Comparison of ENCODE assay signal across 8 mouse cellular contexts in the genomic region with DNA sequence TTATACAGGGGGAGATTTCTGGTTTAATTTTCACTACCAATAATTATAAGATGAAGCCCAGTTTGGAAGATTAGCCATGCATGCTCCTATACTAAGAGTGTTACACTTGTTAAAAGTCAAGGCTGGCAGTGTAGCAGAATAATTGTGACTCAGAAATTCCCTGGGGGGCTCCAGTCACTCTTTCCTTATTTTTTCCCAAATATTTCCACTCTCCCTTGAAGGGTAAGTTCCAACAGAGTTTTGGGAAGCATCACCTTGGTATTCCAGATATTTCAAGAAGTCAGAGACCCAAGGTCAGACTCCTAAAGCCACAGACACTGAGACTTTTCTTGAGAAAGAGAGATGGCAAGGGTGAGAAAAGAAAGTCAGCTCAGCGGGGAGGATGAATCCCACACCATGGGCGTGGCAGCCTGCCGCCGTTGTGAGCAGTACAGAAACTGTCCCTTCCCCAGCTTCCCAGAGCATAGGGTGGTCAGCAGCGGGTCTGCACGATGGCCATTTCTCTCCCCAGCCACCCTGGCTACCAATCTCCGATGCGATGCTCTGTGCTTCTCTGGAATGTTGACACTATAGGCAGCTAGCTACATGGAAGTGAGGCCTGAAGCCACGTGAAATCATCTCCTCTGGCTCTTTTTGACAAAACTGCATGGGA. TPM values are rescaled to one million over a fixed set of nuclear protein-coding genes. Genes with fewer than 3 reads are reported as not detected.
DNase-seq lines count a peak whose midpoint lies in the region; ATAC-seq and TF ChIP-seq lines count a peak whose summit lies in the region.

No protein-coding gene starts in this region.

- peak overlapping the region; percentile 53 for H3K4me2 ChIP-seq in lung, embryonic 15.5 days
- H3K4me2 ChIP-seq in heart, embryonic 16.5 days (ENCODE audit: low read depth, low read length): peak overlapping the region; percentile 63
- H3K4me2 ChIP-seq in liver, embryonic 16.5 days (ENCODE audit: low read depth, low read length): peak overlapping the region; percentile 32; the same call in 1 of the 2 replicates

- H3K27ac ChIP-seq in lung, embryonic 15.5 days: peak overlapping the region; percentile 42
- peak overlapping the region; percentile 98 for H3K27ac ChIP-seq in bone marrow macrophage, adult 2 months (ENCODE audit: insufficient read depth, low read depth, low read length)
- H3K27ac ChIP-seq in heart, embryonic 16.5 days (ENCODE audit: low read length): peak overlapping the region; percentile 85
- H3K27ac ChIP-seq in liver, embryonic 16.5 days (ENCODE audit: low read length): no peak overlapping the region

- 4% methylated on average over 9 of the region's 9 CpGs for WGBS in lung, embryonic 15.5 days
- 17% methylated on average over 9 of the region's 9 CpGs for WGBS in heart, embryonic 16.5 days
- WGBS in liver, embryonic 16.5 days (ENCODE audit: insufficient replicate concordance): 8% methylated on average over 9 of the region's 9 CpGs

- no peak for DNase-seq in lung, postnatal 14 days
- no peak for DNase-seq in adrenal gland, postnatal 10 days
- no peak for DNase-seq in adrenal gland, adult 18-20 months (ENCODE audit: low spot score in 2 of 2)
- no peak for DNase-seq in left cerebral cortex, adult 9 months (ENCODE audit: low spot score in 2 of 2)

- no peak overlapping the region for H3K9ac ChIP-seq in lung, embryonic 15.5 days
- no peak overlapping the region; the same call in 1 of the 2 replicates for H3K9ac ChIP-seq in heart, embryonic 16.5 days (ENCODE audit: low read length)
- H3K9ac ChIP-seq in liver, embryonic 16.5 days (ENCODE audit: low read depth, low read length): no peak overlapping the region

- TF ChIP-seq POLR2A in bone marrow macrophage, adult 2 months (IDR thresholded peaks at IDR 0.05; ENCODE audit: borderline replicate concordance, low read depth, low read length): no peak

- H3K4me3 ChIP-seq in lung, embryonic 15.5 days: peak overlapping the region; percentile 23; the same call in 1 of the 2 replicates
- peak overlapping the region; percentile 47 for H3K4me3 ChIP-seq in bone marrow macrophage, adult 2 months (ENCODE audit: insufficient read depth, low read length)
- H3K4me3 ChIP-seq in heart, embryonic 16.5 days (ENCODE audit: low read length): peak overlapping the region; percentile 0; the same call in 1 of the 2 replicates
- H3K4me3 ChIP-seq in liver, embryonic 16.5 days (ENCODE audit: low read depth, low read length): no peak overlapping the region

- no peak for ATAC-seq in lung, embryonic 15.5 days (ENCODE audit: borderline replicate concordance, extremely low read depth, low FRiP score, low TSS enrichment)
- ATAC-seq in heart, embryonic 16.5 days (replicated peaks; ENCODE audit: extremely low read depth, insufficient read depth, low FRiP score): no peak
- no peak for ATAC-seq in liver, embryonic 16.5 days (ENCODE audit: low read depth)

- TF ChIP-seq CTCF in bone marrow macrophage, adult 2 months (IDR thresholded peaks at IDR 0.05; ENCODE audit: low read depth, low read length): no peak

- H3K9me3 ChIP-seq in lung, embryonic 15.5 days: no peaks in the 10 kb centered on the region
- no peaks in the 10 kb centered on the region for H3K9me3 ChIP-seq in heart, embryonic 16.5 days (replicated peaks; ENCODE audit: control insufficient read depth, low read length)
- no peaks in the 10 kb centered on the region for H3K9me3 ChIP-seq in liver, embryonic 16.5 days (replicated peaks; ENCODE audit: control insufficient read depth, low read length)

- H3K27me3 ChIP-seq in lung, embryonic 15.5 days: no peaks in the 10 kb centered on the region
- H3K27me3 ChIP-seq in heart, embryonic 16.5 days (ENCODE audit: control insufficient read depth, insufficient read depth, low read length): no peaks in the 10 kb centered on the region
- H3K27me3 ChIP-seq in liver, embryonic 16.5 days (ENCODE audit: control insufficient read depth, insufficient read depth, low read depth, low read length): no peaks in the 10 kb centered on the region

- no peaks in the 10 kb centered on the region for H3K36me3 ChIP-seq in lung, embryonic 15.5 days
- no peaks in the 10 kb centered on the region for H3K36me3 ChIP-seq in heart, embryonic 16.5 days (ENCODE audit: control insufficient read depth, insufficient read depth)
- H3K36me3 ChIP-seq in liver, embryonic 16.5 days (ENCODE audit: control insufficient read depth, insufficient read depth): no peaks in the 10 kb centered on the region

- peaks cover 20% of the 10 kb centered on the region for H3K4me1 ChIP-seq in lung, embryonic 15.5 days
- peaks cover 65% of the 10 kb centered on the region for H3K4me1 ChIP-seq in bone marrow macrophage, adult 2 months (ENCODE audit: control insufficient read depth, insufficient read depth, low read length)
- peaks cover 12% of the 10 kb centered on the region for H3K4me1 ChIP-seq in heart, embryonic 16.5 days (ENCODE audit: control insufficient read depth, insufficient read depth, low read length)
- H3K4me1 ChIP-seq in liver, embryonic 16.5 days (ENCODE audit: control insufficient read depth, low read depth, low read length): no peaks in the 10 kb centered on the region

RNA-seq across cellular contexts. Expression of a gene that starts 28.8 kb away (rescaled TPM):
- 26.0 and 32.5 TPM in 2 replicates for polyA plus RNA-seq in lung, embryonic 15.5 days (2015; fragmentation: Nextera tagmentation; extraction: Ambion mirVana)
- 17.7 and 19.4 TPM in 2 replicates for polyA plus RNA-seq in bone marrow macrophage, adult 2 months (2012; ENCODE audit: insufficient read depth, insufficient read length, missing spikeins)
- 17.2 and 19.6 TPM in 2 replicates for polyA plus RNA-seq in heart, embryonic 16.5 days (2015; fragmentation: Nextera tagmentation; extraction: Ambion mirVana)
- 3.8 and 4.4 TPM in 2 replicates for polyA plus RNA-seq in liver, embryonic 16.5 days (2015; fragmentation: Nextera tagmentation; extraction: Ambion mirVana)
- total RNA-seq in adrenal gland, postnatal 10 days (2021): 10 to 100 TPM; 26.3 to 38.6 TPM
- total RNA-seq in adrenal gland, adult 18-20 months (2021): 10 to 100 TPM; 13.8 to 14.8 TPM
